Mouse (Mus musculus): ENCODE results near the gene Col8a2.

Col8a2 gene

DNA sequence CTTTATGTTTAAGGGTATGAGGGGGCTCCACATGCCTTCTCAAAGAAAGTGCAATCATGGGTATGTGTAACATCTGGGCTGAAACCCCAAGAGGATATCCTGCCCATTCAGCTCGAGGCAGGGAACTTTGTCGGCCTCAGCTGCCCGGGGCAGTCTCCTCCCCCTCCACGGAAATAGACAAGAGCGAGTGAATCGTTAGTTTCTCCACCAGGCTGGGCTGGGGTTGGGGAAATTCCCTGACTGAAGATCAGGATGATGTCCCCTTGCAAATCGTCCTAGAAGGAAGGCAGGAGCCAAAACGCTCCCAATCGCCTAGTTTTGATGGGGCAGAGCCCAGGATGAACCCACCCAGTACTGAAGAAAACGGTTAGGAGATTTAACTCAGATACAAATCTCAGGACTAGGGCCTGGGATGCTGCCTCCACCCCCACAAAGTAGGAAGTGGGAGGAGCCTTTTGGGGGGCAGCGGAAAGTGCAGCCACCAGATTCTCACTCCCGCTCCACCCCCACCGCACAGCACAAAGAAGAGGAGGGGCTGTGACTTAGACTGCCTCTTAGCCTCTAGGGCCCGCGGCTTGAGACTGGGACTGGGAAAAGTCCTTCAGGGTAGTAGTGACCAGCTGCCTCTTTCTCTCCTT is 27.0 kb upstream of the Col8a2 start:
- DNase-seq (ENCODE audit: extremely low spot score, low spot score), result peak; percentile 79

DNA sequence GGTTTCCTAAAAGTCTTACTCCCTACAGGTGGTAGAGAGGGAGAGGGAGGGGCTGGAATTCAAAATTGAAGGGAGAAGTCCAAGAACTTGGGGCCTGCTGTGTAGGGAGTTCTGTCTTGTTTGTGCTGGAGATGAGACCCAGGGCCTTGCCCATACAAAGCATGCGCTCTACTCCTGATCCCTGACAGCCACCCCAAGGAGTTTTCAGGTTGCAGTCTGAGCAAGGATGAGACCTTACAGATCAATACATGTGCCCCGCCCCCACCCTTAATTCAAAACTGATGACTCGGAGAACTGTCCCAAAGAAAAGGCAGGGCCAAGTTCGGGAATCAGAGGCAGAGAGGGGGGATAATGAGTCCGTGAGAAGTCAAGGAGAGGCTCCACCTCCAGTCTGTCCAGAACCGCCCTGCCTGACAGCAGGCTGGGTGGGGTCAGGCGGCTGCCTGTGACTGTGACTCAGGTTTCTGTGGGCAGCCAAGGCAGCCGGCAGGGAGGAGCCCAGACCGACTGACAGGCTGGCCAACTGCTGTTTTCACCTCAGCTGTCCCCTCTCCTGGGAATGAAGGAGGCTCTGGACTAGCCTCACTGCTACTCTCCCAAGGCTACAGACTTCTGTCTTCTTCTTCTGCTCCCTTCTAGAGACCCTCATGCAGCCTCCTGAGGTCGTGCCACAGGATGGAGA is 25.9 kb upstream of the Col8a2 start:
- peak; percentile 65 for DNase-seq (ENCODE audit: extremely low spot score, low spot score)

DNA sequence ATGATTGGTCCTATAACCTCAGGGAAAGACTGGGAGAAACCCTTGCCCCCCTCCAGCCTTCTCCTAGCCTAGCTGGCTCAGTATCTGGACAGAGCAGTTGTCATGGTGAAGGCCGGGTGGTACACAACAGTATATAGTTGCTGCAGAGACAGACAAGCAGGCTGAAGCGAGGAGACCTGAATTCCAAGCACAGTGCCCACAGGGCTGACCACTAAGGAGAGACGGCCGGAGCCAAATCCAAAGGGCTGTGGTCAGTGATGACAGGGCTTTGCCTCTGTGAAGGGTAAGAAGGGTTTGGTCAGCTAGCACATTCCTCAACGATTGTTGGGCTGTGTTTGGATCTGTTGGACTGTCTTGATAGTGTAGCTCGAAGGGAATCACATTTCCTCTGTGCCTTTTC is 25.3 kb upstream of the Col8a2 start:
- no peak for DNase-seq (ENCODE audit: extremely low spot score, low spot score)

DNA sequence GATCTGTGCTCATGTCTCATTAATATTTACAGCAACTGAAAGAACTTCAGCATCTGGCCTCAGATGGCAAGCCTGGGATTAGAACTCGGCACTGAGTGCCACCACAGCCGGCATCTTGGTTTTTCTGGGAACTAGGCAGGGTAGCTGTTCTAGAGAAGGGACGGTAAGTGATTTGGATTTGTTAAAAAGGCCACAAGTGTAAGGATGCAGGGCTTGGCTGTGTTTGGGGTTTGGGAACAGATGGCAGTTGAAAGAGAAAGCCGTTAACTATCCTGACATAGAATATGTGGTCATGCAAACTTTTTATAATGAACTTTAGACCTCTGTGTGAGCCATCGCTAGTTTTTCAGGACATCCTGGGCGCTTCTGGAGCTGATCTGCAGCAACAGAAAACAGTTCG is 24.9 kb upstream of the Col8a2 start:
- DNase-seq (ENCODE audit: extremely low spot score, low spot score), result no peak

DNA sequence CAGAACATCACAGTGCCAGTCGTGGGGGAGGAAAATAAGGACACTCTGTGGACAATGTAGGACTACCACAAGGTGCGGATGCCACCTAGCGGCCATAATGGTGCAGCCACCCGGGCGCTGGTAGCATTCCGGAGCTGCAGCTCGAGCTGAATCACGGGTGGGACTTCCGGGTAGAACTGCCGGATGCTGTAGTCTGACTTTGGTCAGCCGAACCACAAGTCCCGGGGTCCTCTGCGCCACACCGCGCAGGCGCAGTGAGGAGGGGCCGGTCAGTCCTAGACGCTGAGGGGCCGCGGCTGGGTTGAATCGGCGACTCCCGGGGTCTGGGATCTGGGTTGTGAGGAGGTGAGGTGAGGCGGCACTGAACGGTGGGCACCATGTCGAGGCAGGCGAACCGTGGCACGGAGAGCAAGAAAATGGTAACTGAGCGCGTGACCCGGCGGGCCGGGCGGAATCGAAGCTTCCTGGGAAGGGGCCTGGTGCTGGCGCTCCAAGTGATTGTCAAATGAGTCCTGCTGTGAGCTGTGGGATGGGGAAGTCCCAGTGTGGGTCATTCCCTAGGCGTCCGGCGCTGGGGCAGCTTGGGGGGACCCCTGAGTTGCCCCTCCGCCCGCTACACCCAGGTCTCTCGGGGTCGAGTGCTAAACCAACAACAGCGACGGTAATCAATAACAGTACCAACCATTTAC is 24.3 kb upstream of the Col8a2 start, which contains the start of gene Trappc3:
Gene Trappc3 (plus strand): TSS at position 207 of the 689 bp plus-strand sequence.
- peak; percentile 99 for DNase-seq (ENCODE audit: extremely low spot score, low spot score)

DNA sequence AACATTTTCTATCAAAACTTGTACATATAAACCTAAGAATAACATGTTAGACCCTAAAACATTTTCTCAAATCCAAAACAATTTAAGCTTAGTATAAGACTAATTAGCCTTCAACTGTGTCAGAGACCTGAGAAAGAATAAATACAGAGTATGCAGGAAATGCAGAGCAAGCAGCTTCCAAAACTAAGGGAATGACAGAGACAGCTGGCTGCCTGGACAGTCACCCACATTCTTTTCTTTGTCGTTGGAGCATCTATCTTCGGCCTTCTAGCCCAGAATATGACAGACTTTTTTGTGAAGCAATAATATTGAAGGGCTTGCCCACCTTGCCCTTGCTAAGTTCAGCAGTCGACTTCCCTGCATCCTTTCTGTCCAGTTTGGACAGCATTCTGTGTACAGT is 17.3 kb upstream of the Col8a2 start:
- no peak for DNase-seq (ENCODE audit: extremely low spot score, low spot score)

DNA sequence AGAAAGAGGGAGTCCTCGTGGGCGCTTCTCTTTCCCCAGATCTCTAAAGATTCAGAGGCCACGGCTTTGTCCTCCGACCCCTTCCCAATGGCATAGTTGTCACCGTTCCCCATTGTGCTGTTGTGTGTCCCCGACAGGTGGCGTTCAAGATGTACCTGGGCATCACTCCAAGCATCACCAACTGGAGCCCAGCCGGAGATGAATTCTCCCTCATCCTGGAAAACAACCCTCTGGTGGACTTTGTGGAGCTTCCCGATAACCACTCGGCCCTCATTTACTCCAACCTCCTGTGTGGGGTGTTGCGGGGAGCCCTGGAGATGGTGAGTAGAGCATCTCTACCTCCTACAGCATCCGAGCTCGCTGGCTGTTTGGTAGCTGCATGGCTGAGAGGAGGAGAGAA is 12.8 kb upstream of the Col8a2 start:
- no peak for DNase-seq (ENCODE audit: extremely low spot score, low spot score)

DNA sequence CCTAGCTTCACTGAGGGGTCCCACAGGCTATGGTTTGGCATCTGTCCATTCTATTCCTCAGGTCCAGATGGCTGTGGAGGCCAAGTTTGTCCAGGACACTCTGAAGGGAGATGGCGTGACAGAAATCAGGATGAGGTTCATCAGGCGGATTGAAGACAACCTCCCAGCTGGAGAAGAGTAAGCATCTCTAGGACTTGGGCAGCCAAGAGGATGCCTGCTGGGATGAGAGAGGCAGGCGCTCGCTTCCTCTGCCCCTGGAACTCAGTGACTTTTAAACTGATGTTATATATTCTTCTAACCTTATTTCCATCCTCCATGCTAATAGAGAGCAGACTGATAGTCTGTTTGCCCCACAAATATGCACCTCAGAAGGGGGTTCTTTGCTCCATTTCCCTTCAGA is 11.5 kb upstream of the Col8a2 start:
- DNase-seq (ENCODE audit: extremely low spot score, low spot score), result no peak

DNA sequence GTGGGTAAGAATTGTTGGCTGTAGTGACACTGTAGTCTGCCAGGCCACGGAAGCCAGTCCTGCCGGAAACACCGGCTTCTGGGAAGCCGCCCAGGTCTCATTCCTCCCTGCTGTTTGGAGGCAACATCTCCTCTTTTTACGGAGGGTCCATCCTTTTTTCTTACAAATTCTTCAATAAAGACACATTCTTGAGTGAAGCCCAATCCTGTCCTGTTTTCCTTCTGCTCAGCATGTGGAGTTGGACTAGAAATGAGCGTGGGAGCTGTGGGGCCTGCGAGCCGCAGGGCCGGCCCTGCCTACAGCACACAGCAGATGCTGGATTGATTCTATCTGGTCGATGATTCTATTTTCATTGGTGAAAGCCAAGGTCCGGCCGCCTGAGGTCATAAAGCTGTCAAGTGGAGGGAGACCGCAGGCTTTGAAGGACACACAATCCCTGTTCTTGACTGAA is 10.9 kb upstream of the Col8a2 start:
- no peak for DNase-seq (ENCODE audit: extremely low spot score, low spot score)

DNA sequence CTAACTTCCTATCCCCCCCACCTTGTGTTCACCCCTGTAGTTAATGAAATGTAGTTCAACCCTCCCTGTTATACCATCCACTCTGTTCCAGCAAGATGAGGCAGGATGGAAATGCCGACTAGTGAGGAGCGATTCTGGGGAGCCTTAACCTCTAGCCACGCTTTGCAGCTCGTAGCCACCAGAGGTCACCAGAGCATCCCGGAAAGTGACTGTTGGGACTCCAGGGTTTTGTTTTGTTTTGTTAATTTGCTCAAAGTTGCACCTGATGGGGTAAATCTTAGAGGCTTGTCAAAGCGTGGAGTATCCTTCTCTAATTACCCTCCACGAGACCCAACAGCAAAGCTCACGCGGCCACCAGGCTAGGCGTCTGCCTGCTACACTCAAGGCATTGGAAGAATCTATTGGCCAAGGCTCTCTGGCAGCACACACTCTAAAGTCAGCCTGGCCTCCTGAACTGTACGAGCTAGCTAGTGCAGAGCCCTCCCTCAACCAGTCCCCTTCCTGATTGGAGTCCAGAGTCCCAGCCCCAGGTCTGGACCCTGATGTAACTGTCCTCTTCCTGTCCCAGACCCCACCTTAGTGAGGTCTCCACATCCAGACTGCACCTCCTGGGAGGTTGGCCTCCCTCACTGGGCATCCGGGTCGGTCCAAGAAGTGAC is 8.6 kb upstream of the Col8a2 start:
- DNase-seq (ENCODE audit: extremely low spot score, low spot score), result peak; percentile 63

DNA sequence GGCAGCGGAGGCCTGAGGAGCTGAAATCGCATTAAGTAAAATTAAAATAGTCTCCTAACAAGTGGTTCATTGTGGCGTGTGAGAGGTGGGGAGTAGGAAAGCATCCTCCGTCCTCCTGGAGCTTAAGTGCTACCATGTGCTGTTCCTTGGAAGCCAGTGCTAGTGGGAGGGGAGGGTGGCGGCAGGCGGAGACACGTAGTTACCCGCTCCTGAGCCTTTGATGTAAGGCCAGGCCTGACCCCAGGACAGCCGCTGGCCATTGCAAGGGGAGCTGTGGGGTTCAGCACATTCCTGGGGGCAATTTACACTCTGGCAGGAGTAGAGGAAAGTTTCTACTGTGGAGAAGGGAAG is 8.1 kb upstream of the Col8a2 start:
- no peak for DNase-seq (ENCODE audit: extremely low spot score, low spot score)

DNA sequence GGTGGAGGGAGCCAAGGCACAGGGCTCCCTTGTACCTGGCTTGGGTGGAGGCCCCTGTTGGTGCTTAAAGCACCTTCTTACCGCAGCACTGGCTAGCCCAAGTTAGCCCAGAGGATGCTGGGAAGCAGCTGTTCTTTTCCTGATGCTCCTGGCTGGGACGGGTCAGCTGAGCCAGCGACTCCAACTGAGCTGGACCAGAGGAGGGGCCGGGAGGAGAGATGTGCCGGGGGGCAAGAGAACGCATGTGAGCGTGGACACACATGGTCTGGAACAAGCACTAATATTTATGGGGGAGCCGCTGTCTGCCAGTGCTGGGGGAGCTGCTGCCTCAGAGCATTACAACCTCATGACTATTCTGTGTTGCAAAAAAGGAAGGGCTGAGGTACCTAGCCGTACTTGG is 7.6 kb upstream of the Col8a2 start:
- peak; percentile 34 for DNase-seq (ENCODE audit: extremely low spot score, low spot score)

DNA sequence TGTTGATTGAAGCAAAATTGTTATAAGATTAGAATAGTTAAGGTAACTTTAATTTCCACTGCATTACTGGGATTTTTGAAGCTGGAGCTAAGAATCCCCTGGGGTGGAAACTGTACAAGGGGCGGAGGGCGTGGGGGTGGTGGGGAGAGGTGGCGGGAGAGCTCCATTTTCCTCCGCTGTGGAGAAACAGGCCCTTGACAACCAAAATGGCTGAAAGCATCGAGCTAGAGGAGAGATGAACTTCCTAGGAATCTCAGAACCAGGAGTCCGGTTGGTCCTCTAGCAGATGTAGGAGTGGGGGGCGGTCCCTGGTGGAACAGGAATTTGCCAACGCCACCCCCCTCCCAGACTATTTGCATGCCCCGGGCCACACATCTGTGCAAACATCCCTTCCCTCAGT is 4.9 kb upstream of the Col8a2 start:
- no peak for DNase-seq (ENCODE audit: extremely low spot score, low spot score)

DNA sequence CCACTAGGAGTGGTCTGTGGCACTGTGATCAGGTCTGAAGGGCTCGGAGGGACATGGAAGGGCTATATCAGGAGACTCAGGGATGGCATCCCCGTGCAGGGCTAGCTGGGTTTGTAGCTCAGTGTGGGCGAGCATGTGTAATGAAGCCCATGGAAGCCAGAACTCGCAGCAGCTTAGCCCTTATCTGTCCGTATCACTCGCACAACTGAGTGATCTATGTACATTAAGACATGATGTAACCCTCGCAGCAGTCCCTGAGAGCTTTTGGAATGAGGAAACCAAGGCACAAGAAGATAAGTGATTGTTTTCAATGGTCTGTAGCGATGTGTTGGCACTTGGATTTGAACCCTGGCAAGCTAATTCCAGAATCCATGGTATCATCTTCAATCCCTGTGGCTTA is 3.0 kb upstream of the Col8a2 start:
- no peak for DNase-seq (ENCODE audit: extremely low spot score, low spot score)

DNA sequence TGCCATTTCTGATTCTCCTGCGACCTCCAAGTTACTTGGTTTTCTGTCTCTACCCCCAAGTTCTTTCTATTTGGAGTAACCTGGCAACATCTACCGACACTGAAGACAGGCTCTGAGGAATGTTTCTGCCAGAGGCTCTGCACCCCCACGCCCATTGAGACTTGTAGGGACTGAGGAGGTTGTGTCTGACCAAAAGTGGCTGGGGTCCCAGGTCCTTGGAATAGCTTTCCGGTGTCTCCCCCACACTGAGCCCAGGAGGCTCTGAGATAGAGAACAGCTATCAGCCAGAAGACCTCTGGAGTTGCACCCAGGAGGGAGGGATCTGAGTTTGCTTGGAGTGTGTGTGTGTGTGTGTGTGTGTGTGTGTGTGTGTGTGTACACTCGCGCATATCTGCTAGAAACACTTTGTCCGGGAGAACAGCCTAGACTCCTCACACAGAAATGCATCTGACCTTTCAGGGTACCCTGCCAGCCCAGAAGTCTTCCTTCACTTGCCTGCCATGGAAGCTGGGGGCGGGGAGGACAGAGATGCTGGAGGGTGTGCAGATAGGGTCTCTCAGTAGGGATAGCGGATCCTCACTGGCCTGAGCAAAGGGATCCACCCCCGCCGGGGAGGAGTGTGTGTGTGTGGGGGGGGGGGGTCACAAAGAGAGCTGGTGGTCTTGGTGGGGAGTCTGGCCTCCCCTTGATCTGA is 856 bp downstream of the Col8a2 start:
- DNase-seq (ENCODE audit: extremely low spot score, low spot score), result no peak

DNA sequence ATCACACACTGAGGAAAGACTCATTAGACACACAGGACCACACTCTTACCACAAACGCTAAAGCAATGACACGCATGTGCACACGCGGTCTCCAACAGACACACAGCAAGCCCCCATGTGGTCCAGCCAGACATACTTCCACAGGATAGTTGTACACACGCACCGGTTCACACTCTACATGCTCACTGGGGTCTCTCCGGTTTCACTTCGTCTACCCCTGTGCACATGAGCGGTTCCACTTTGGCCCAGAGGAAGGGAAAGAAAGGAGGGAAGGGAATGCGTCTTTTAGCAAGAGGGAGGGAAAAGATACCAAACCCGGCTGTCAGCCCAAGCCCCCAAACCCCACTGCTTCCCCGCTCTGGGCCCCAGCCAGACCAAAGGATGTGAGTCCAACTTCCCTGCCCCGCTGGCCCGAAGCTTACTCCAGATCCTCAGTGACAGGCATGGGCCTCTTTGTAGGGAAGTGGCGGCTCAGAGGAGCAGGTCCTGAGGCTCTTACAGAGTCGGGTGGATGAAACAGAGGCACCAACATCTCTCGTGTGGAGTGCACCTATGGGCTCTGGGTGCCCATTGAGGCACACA is 1.6 kb downstream of the Col8a2 start:
- no peak for DNase-seq (ENCODE audit: extremely low spot score, low spot score)

DNA sequence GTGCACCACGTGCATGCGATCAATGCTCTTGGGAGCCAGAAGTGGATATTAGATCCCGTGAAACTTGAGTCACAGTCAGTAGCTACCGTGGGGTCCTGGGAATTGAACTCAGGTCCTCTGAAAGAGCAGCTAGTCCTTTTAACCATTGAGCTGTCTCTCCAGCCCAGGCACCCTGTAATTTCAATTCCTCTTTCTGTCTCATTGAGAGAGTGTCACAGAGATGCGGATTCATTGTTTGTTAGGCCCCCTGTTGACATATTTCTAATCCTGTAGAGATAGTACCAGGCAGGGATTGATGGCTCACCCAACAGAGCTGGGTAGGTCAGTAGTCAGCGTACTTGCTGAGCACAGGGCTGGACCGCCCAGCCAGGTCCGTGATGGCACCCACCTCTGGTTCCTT is 3.7 kb downstream of the Col8a2 start:
- no peak for DNase-seq (ENCODE audit: extremely low spot score, low spot score)

DNA sequence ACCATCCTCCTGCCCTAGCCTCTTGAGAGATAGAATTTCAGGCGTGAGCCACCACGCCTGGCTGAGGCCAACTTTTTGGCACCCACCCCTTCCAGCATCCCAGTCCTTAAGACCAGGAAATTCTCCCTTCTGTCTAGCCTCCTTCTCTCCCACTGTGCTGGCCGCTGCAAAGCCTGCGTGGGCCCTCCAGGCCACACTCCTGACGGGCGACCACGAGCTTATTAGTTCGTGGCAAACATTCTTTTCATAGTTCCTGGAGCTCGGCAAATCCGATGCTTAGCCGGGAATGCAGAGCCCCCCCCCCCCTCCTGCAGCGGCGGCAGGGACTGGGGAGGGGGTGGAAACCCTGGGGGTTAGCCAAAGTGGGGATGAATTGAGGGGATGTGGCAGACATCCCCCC is 4.6 kb downstream of the Col8a2 start:
- no peak for DNase-seq (ENCODE audit: extremely low spot score, low spot score)

DNA sequence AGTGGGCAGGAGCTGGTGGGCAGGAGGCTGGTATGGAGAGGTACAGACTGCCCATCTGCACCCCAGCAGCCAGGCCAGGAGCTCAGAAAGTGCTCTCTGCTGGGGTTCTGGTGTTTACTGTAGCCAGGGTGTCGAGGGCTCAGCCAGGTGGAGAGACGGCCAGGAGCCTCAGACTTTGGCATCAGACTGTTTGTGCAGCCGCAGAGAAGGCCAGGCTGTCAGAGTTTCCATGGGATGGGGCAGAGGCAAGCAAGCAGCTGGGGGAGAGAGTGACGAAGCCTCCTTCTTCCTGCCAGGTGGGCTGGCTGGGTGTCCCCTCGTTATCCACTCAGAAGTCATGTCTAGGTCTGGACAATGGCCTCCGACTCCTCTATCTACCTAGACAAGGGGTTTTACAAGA is 8.6 kb downstream of the Col8a2 start:
- DNase-seq (ENCODE audit: extremely low spot score, low spot score), result no peak

DNA sequence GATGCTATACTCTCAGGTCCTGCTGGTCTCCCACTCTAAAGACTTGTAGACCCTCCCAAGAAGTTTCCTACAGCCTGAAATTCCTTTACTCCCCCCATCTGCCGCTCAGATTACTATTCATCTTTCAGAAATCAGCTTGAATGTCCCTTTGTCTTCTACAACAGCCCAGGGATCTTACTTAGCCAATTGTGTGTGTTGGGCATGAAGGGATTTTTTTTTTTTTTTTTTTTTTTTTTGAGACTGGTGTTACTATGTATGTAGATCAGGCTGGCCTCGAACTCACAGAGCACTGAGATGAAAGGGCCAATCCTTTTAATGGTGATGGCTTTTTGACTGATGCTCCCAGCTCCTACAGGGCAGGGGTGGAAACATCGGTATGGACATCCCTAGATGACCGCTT is 9.3 kb downstream of the Col8a2 start:
- no peak for DNase-seq (ENCODE audit: extremely low spot score, low spot score)

DNA sequence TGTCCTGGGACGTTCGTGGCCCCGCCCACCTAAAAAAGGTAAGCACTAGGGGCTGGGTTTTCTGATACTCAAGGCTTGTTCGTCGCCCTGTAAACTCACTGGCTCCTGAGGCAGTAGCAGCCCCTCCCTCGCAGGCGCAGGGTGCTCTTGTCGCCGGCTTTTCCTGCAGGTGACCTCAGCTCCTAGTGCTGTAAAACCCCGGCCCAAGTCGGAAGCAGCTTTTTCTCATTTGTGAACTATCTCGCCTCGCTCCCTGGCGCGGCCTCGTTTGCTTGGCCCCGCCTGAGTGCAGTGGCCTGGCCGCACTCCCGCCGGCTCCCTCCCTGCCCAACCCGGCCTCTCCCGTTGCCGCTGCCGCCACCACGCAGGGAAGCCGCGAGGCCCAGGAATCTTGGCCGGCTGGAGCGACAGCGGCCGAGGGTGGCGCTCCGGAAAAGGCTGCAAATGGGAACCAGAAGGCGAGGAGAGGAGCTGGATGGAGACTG is 10.1 kb downstream of the Col8a2 start:
- peak; percentile 69 for DNase-seq (ENCODE audit: extremely low spot score, low spot score)
